Mouse (Mus musculus) liver, adult 2 months (tissue): ENCODE measurements at regions not wholly inside any gene's neighbourhood (a gene's known extent, or its start where the extent isn't known, plus 50 kb on each side); places are given as distances from the start of the nearest gene placed in this dataset.

Source experiments
- CTCF ChIP-seq: fragments of 200-500 bp; IDR thresholded peaks from 2 replicates; pipeline ENCODE4 v1.5.1; 2011; ENCODE audit warnings: low read depth, low read length, control low read depth
- POLR2A ChIP-seq: fragments of 200-500 bp; IDR thresholded peaks from 2 replicates; pipeline ENCODE4 v1.6.1; 2011; ENCODE audit warnings: low read length, control low read depth; ENCODE audit not compliant: insufficient read depth; ENCODE audit errors: extremely low read depth

DNA sequence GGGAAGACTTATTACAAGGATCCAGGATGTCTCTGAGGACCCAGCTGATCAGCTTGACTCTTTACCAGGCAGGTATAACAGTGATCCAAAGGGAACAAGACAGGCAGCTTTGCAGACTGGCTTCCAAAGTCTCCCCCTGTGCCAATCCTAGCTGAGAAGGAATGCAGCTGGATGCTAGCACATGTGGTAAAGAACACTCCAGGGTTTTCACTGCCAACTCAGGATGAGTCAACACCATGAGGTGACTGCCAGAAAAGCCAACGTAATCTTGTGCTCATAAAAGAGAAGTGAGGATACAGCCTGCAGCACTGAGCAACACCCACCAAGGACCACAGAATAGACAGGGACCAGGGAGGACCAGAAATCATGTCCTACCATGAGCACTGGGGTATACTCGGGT is 76.5 kb upstream of the Il12b start:
- TF ChIP-seq POLR2A (no peak), CTCF (no peak)
